Mouse (Mus musculus) embryonic facial prominence, embryonic 14.5 days (tissue): ENCODE measurements around the gene Taf1d. TPM values are rescaled to one million over a fixed set of nuclear protein-coding genes. Genes with fewer than 3 reads are reported as not detected.

Experiments used
- ATAC-seq: fragments of 200-750 bp; cut with Nextera tagmentation; 2 replicates; pipeline ENCODE4 v1.8.0; 2017; ENCODE audit warnings: low read depth, moderate number of reproducible peaks, moderate TSS enrichment
- DNase-seq: peaks from one replicate; pipeline ENCODE4 v3.0.0-alpha.2; 2015; ENCODE audit warnings: low spot score
- H3K27ac ChIP-seq: fragments of 300-500 bp; sonication (generic); replicated peaks from 2 replicates; pipeline ENCODE4 v1.5.1; 2014; ENCODE audit warnings: low read depth, mild to moderate bottlenecking, low read length, moderate library complexity
- H3K27me3 ChIP-seq: fragments of 300-500 bp; sonication (generic); replicated peaks from 2 replicates; pipeline ENCODE4 v1.6.1; 2014; ENCODE audit warnings: low read length; ENCODE audit not compliant: control insufficient read depth, insufficient read depth
- H3K36me3 ChIP-seq: fragments of 300-500 bp; sonication (generic); 2 replicates; pipeline ENCODE4 v1.6.1; 2014; ENCODE audit warnings: low read length, mixed read lengths; ENCODE audit not compliant: control insufficient read depth, insufficient read depth
- H3K4me1 ChIP-seq: fragments of 300-500 bp; sonication (generic); 2 replicates; pipeline ENCODE4 v1.6.1; 2014; ENCODE audit warnings: antibody characterized with exemption, low read length; ENCODE audit not compliant: control insufficient read depth, insufficient read depth
- H3K4me2 ChIP-seq: fragments of 300-500 bp; sonication (generic); 2 replicates; pipeline ENCODE4 v1.6.1; 2014; ENCODE audit warnings: low read depth, mild to moderate bottlenecking, low read length, moderate library complexity, mixed read lengths
- H3K4me3 ChIP-seq: fragments of 300-500 bp; sonication (generic); 2 replicates; pipeline ENCODE4 v1.5.1; 2014; ENCODE audit warnings: low read depth, mild to moderate bottlenecking, low read length
- H3K9ac ChIP-seq: fragments of 300-500 bp; sonication (generic); 2 replicates; pipeline ENCODE4 v1.6.1; 2014; ENCODE audit warnings: low read depth, mild to moderate bottlenecking, low read length, moderate library complexity, mixed read lengths
- H3K9me3 ChIP-seq: fragments of 300-500 bp; sonication (generic); 2 replicates; pipeline ENCODE4 v1.6.1; 2016; ENCODE audit warnings: low read length; ENCODE audit not compliant: control insufficient read depth
- WGBS: fragments of 180-500 bp; shearing (Covaris S2); extraction: QIAGEN DNeasy Blood & Tissue Kit; methylation state at CpG from one replicate; pipeline ENCODE4 v1.1.7; 2014; 5-methylcytosine and 5-hydroxymethylcytosine counted together
- microRNA-seq: library from miRNA; unstranded; fragments of <30 nt; microRNA quantifications from one replicate; pipeline ENCODE4, GENCODE M21; 2016; ENCODE audit warnings: borderline number of aligned reads
- polyA plus RNA-seq: library from polyadenylated mRNA; unstranded; fragments of >200 nt; fragmentation: Nextera tagmentation; extraction: Ambion mirVana; gene quantifications from 2 replicates; pipeline ENCODE4 v1.2.1, GENCODE M21; 2014

The Taf1d gene
- polyA plus RNA-seq, 1 experiment from 2014 or later: 69.2 TPM

- H3K27me3 ChIP-seq: no peaks in the 10 kb centered on the region
- H3K27ac ChIP-seq: peak overlapping the region; percentile 81
- H3K4me1 ChIP-seq: peaks cover 9% of the 10 kb centered on the region
- peak overlapping the region; percentile 91 for H3K9ac ChIP-seq
- no peaks in the 10 kb centered on the region for H3K9me3 ChIP-seq
- H3K4me3 ChIP-seq: peak overlapping the region; percentile 90
- DNase-seq: peak; percentile 32
- H3K36me3 ChIP-seq: peaks cover 9% of the 10 kb centered on the region
- ATAC-seq: peak; percentile 45; the same call in 1 of the 2 replicates
- under 1% methylated on average over 9 of the region's 9 CpGs for WGBS
- H3K4me2 ChIP-seq: peak overlapping the region; percentile 78
Measured at GRCm38 (mm10) chr9:15356916-15357483, 51.0 kb downstream of the Taf1d start.

- DNase-seq (peak; percentile 97), ATAC-seq (peak; percentile 100)
- Histone ChIP-seq H3K27me3 (no peaks in the 10 kb centered on the region), H3K36me3 (peaks cover 2% of the 10 kb centered on the region; the same call in 1 of the 2 replicates), H3K4me1 (peaks cover 9% of the 10 kb centered on the region), H3K27ac (peak within 1 kb of the TSS; percentile 81), H3K9ac (peak within 1 kb of the TSS; percentile 91), H3K4me3 (peak within 1 kb of the TSS; percentile 90), H3K9me3 (no peaks in the 10 kb centered on the region), H3K4me2 (peak within 1 kb of the TSS; percentile 78)
- 4% methylated on average over 45 of the region's 60 CpGs for WGBS
Measured at GRCm38 (mm10) chr9:15357484-15358275, 51.7 kb downstream of the Taf1d start, which contains the start of gene Cep295. TSS of gene Cep295 (minus strand) at chr9:15357788.

GRCm38 (mm10) chr9:15364843-15365242 lies 58.8 kb downstream of the Taf1d start:
- no peak for ATAC-seq
- no peak overlapping the region for H3K4me2 ChIP-seq
- no peak overlapping the region for H3K9ac ChIP-seq
- no peaks in the 10 kb centered on the region for H3K4me1 ChIP-seq
- H3K27me3 ChIP-seq: no peaks in the 10 kb centered on the region
- no peak overlapping the region for H3K4me3 ChIP-seq
- H3K9me3 ChIP-seq: no peaks in the 10 kb centered on the region
- no peak for DNase-seq
- H3K36me3 ChIP-seq: no peaks in the 10 kb centered on the region
- WGBS: 84% methylated on average over 1 of the region's 1 CpGs
- no peak overlapping the region for H3K27ac ChIP-seq

- no peaks in the 10 kb centered on the region for H3K27me3 ChIP-seq
- no peaks in the 10 kb centered on the region for H3K9me3 ChIP-seq
- no peak overlapping the region for H3K9ac ChIP-seq
- no peak overlapping the region for H3K4me2 ChIP-seq
- H3K36me3 ChIP-seq: no peaks in the 10 kb centered on the region
- no peak; the same call in 1 of the 2 replicates for ATAC-seq
- 91% methylated on average over 1 of the region's 1 CpGs for WGBS
- peak; percentile 29 for DNase-seq
- no peaks in the 10 kb centered on the region for H3K4me1 ChIP-seq
- H3K4me3 ChIP-seq: no peak overlapping the region
- no peak overlapping the region for H3K27ac ChIP-seq
Measured at GRCm38 (mm10) chr9:15365856-15366255, 59.8 kb downstream of the Taf1d start.

- H3K4me2 ChIP-seq: no peak overlapping the region
- no peak overlapping the region for H3K9ac ChIP-seq
- H3K27ac ChIP-seq: no peak overlapping the region
- WGBS: 54% methylated on average over 2 of the region's 2 CpGs
- H3K4me3 ChIP-seq: no peak overlapping the region
- H3K27me3 ChIP-seq: no peaks in the 10 kb centered on the region
- H3K36me3 ChIP-seq: no peaks in the 10 kb centered on the region
- ATAC-seq (no peak), DNase-seq (no peak)
- no peaks in the 10 kb centered on the region for H3K4me1 ChIP-seq
- no peaks in the 10 kb centered on the region for H3K9me3 ChIP-seq
Measured at GRCm38 (mm10) chr9:15366260-15366659, 60.2 kb downstream of the Taf1d start.

Small RNA genes lying within 50 kb of the gene (microRNA-seq; reads per million reads assigned to microRNA genes)
- gene Gm49349: not detected
- gene mmu-mir-7650: not detected

Other genes starting within 250 kb of the Taf1d start
- 0.18 and 0.31 TPM in 2 replicates for gene Hephl1, start 194.1 kb upstream of the Taf1d start, polyA plus RNA-seq
- 6.3 and 6.4 TPM in 2 replicates for gene Vstm5, start 67.2 kb upstream of the Taf1d start, polyA plus RNA-seq
- gene Med17, start 26.3 kb upstream of the Taf1d start, polyA plus RNA-seq: 30.1 and 35.5 TPM in 2 replicates
- 9.5 and 10.1 TPM in 2 replicates for gene 4931406C07Rik, start 234 bp downstream of the Taf1d start, polyA plus RNA-seq
- gene Cep295, start 51.6 kb downstream of the Taf1d start, polyA plus RNA-seq: 14.1 and 14.9 TPM in 2 replicates
- 5.6 and 7.3 TPM in 2 replicates for gene Smco4, start 187.2 kb downstream of the Taf1d start, polyA plus RNA-seq